Mouse (Mus musculus): ENCODE measurements at regions not wholly inside any gene's neighbourhood (a gene's known extent, or its start where the extent isn't known, plus 50 kb on each side); places are given as distances from the start of the nearest gene placed in this dataset.

GRCm38 (mm10) chr12:70675846-70676245 lies 149.5 kb upstream of the Frmd6 start:
- DNase-seq = no peak

GRCm38 (mm10) chr12:70679701-70680425 lies 145.5 kb upstream of the Frmd6 start:
- DNase-seq = no peak

GRCm38 (mm10) chr12:70681407-70681990 lies 143.8 kb upstream of the Frmd6 start:
- no peak for DNase-seq

- DNase-seq = no peak
Observed at GRCm38 (mm10) chr12:70684354-70684753, 141.0 kb upstream of the Frmd6 start.

- DNase-seq = no peak
Observed at GRCm38 (mm10) chr12:70685432-70685831, 139.9 kb upstream of the Frmd6 start.

GRCm38 (mm10) chr12:70686337-70686736 lies 139.0 kb upstream of the Frmd6 start:
- DNase-seq = no peak

- peak; percentile 9 for DNase-seq
Observed at GRCm38 (mm10) chr12:70686971-70687370, 138.3 kb upstream of the Frmd6 start.

GRCm38 (mm10) chr12:70695162-70695561 lies 130.2 kb upstream of the Frmd6 start:
- no peak for DNase-seq

GRCm38 (mm10) chr12:70696256-70696655 lies 129.1 kb upstream of the Frmd6 start:
- DNase-seq = no peak

GRCm38 (mm10) chr12:70698466-70698865 lies 126.8 kb upstream of the Frmd6 start:
- DNase-seq = no peak

GRCm38 (mm10) chr12:70702473-70702872 lies 122.8 kb upstream of the Frmd6 start:
- DNase-seq = no peak

- no peak for DNase-seq
Observed at GRCm38 (mm10) chr12:70706806-70707628, 118.3 kb upstream of the Frmd6 start.

GRCm38 (mm10) chr12:70707629-70708289 lies 117.6 kb upstream of the Frmd6 start:
- no peak for DNase-seq

- DNase-seq = no peak
Observed at GRCm38 (mm10) chr12:70708290-70708668, 117.0 kb upstream of the Frmd6 start.

- no peak for DNase-seq
Observed at GRCm38 (mm10) chr12:70710311-70710710, 115.0 kb upstream of the Frmd6 start.

GRCm38 (mm10) chr12:70711030-70711429 lies 114.3 kb upstream of the Frmd6 start:
- DNase-seq = no peak

- no peak for DNase-seq
Observed at GRCm38 (mm10) chr12:70712322-70713024, 112.8 kb upstream of the Frmd6 start.

- no peak for DNase-seq
Observed at GRCm38 (mm10) chr12:70713499-70714280, 111.6 kb upstream of the Frmd6 start.

GRCm38 (mm10) chr12:70714281-70714679 lies 111.0 kb upstream of the Frmd6 start:
- DNase-seq = no peak

GRCm38 (mm10) chr12:70715836-70716235 lies 109.5 kb upstream of the Frmd6 start:
- no peak for DNase-seq

GRCm38 (mm10) chr12:70718602-70719001 lies 106.7 kb upstream of the Frmd6 start:
- DNase-seq = no peak

GRCm38 (mm10) chr12:70719255-70719654 lies 106.1 kb upstream of the Frmd6 start:
- DNase-seq = no peak
